Mouse (Mus musculus) layer of hippocampus, adult 2 months (tissue): ENCODE measurements around the gene Hira. TPM values are rescaled to one million over a fixed set of nuclear protein-coding genes. Genes with fewer than 3 reads are reported as not detected.

ENCODE experiments used
- DNase-seq, 2 experiments: peaks; one replicate each; pipeline ENCODE4 v3.0.0; 2022; ENCODE audit warnings: low spot score in 2 of 2
- H3K27ac ChIP-seq: fragments of 200-600 bp; 2 replicates; pipeline ENCODE4 v1.8.1; 2022
- H3K4me3 ChIP-seq: fragments of 200-600 bp; 2 replicates; pipeline ENCODE4 v1.8.1; 2022; ENCODE audit warnings: mild to moderate bottlenecking
- CTCF ChIP-seq: fragments of 200-600 bp; conservative IDR thresholded peaks from 2 replicates; pipeline ENCODE4 v1.8.1; 2022; ENCODE audit warnings: antibody characterized with exemption, mild to moderate bottlenecking, moderate library complexity
- total RNA-seq, 2 experiments: library from RNA; stranded (reverse); gene quantifications; 2 replicates each; pipeline ENCODE4 v1.2.3; 2021

The Hira gene
- total RNA-seq, 2 experiments from 2014 or later, result 83.9 to 86.4 TPM

GRCm38 (mm10) chr16:18876091-18876441, 771 bp upstream of the Hira start:
- TF ChIP-seq CTCF, result no peak
- Histone ChIP-seq H3K4me3 (peak overlapping the region; percentile 80), H3K27ac (peak overlapping the region; percentile 95)
- no peak for DNase-seq

- Histone ChIP-seq H3K4me3 (peak overlapping the region; percentile 80), H3K27ac (peak overlapping the region; percentile 95)
- TF ChIP-seq CTCF, result peak; percentile 63
- DNase-seq, result peak; percentile 27 to 46
These were observed 701 bp downstream of the Hira start for GRCm38 (mm10) chr16:18877386-18878090.

- H3K27ac ChIP-seq, result peak overlapping the region; percentile 95
- no peak; the same call in 1 of the 2 replicates for TF ChIP-seq CTCF
- DNase-seq, result no peak
These were observed 1.4 kb downstream of the Hira start for GRCm38 (mm10) chr16:18878091-18878720.

GRCm38 (mm10) chr16:18884044-18884443, 7.2 kb downstream of the Hira start:
- H3K4me3 ChIP-seq, result no peak overlapping the region
- H3K27ac ChIP-seq, result no peak overlapping the region
- DNase-seq, result no peak
- no peak for TF ChIP-seq CTCF

More at GRCm38 (mm10) chr16:18878091-18878720, 1.4 kb downstream of the Hira start:
- peak overlapping the region; percentile 80 for H3K4me3 ChIP-seq

- H3K4me3 ChIP-seq, result no peak overlapping the region
- no peak for TF ChIP-seq CTCF
These were observed 17.1 kb downstream of the Hira start for GRCm38 (mm10) chr16:18893840-18894372.

GRCm38 (mm10) chr16:18895249-18895648, 18.4 kb downstream of the Hira start:
- no peak for DNase-seq
- TF ChIP-seq CTCF, result no peak
- Histone ChIP-seq H3K27ac (no peak overlapping the region), H3K4me3 (no peak overlapping the region)

More at GRCm38 (mm10) chr16:18893840-18894372, 17.1 kb downstream of the Hira start:
- no peak overlapping the region for H3K27ac ChIP-seq
- no peak for DNase-seq

- no peak for DNase-seq
These were observed 19.6 kb downstream of the Hira start for GRCm38 (mm10) chr16:18896429-18896828.

GRCm38 (mm10) chr16:18905648-18906047, 28.8 kb downstream of the Hira start:
- H3K27ac ChIP-seq, result no peak overlapping the region
- no peak overlapping the region for H3K4me3 ChIP-seq
- no peak for DNase-seq
- no peak for TF ChIP-seq CTCF

More at GRCm38 (mm10) chr16:18896429-18896828, 19.6 kb downstream of the Hira start:
- Histone ChIP-seq H3K4me3 (no peak overlapping the region), H3K27ac (no peak overlapping the region)
- TF ChIP-seq CTCF, result no peak

GRCm38 (mm10) chr16:18916064-18916463, 39.2 kb downstream of the Hira start:
- no peak for DNase-seq
- no peak overlapping the region for H3K27ac ChIP-seq
- H3K4me3 ChIP-seq, result no peak overlapping the region
- TF ChIP-seq CTCF, result no peak

- no peak for TF ChIP-seq CTCF
- DNase-seq, result no peak
- H3K27ac ChIP-seq, result no peak overlapping the region
- no peak overlapping the region for H3K4me3 ChIP-seq
These were observed 44.9 kb downstream of the Hira start for GRCm38 (mm10) chr16:18921771-18922170.

GRCm38 (mm10) chr16:18927963-18928362, 51.1 kb downstream of the Hira start:
- Histone ChIP-seq H3K27ac (no peak overlapping the region), H3K4me3 (no peak overlapping the region)
- DNase-seq, result no peak
- no peak for TF ChIP-seq CTCF

- DNase-seq, result no peak
- TF ChIP-seq CTCF, result no peak
- Histone ChIP-seq H3K4me3 (no peak overlapping the region), H3K27ac (no peak overlapping the region)
These were observed 61.7 kb downstream of the Hira start for GRCm38 (mm10) chr16:18938321-18939082.

GRCm38 (mm10) chr16:18943906-18944305, 67.1 kb downstream of the Hira start:
- Histone ChIP-seq H3K27ac (no peak overlapping the region), H3K4me3 (no peak overlapping the region)
- no peak for TF ChIP-seq CTCF
- no peak for DNase-seq
